Mouse (Mus musculus): ENCODE data around the gene Ramp1. TPM values are rescaled to one million over a fixed set of nuclear protein-coding genes. Genes with fewer than 3 reads are reported as not detected.

Gene Ramp1
- total RNA-seq, 2 experiments from 2014 or later = 15.9 to 28.2 TPM

DNA sequence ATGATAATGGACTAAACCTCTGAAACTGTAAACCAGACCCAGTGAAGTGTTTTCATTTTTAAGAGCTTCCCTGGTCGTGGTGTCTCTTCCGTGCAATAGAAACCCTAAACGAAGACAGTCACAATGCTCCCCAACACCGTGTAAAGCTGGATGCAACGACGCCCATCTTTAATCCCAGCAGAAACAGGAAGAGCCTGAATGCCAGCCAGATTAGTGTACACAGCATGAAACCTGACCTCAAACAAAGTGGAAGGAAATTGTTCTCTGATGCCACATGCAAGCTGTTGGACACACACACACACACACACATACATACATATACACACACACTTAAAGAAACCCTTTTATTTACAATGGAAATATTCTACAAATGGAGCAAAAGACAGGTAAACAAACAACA, 51.5 kb downstream of the Ramp1 start:
- ATAC-seq (replicated peaks; ENCODE audit: low FRiP score, poor library complexity, severe bottlenecking) = no peak

DNA sequence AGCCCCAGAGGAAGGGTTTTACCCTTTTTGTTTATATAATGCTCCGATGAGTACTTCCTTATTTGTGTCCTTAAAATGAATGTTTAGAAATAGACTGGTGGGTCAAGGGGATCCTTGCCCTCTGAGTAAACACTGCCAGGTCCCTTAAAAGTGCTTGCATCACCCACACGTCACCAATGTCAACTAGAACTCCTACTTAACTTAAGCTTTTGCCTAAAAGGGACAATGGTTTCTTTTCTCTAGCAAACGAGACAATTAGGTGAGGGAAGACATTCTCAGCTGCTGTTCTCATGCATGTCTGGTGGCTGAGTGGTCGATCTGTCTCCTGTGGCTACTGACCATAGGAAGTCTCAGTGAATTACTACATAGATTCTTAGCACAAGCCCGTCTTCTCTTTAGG, 52.3 kb downstream of the Ramp1 start:
- ATAC-seq (replicated peaks; ENCODE audit: low FRiP score, poor library complexity, severe bottlenecking) = no peak

DNA sequence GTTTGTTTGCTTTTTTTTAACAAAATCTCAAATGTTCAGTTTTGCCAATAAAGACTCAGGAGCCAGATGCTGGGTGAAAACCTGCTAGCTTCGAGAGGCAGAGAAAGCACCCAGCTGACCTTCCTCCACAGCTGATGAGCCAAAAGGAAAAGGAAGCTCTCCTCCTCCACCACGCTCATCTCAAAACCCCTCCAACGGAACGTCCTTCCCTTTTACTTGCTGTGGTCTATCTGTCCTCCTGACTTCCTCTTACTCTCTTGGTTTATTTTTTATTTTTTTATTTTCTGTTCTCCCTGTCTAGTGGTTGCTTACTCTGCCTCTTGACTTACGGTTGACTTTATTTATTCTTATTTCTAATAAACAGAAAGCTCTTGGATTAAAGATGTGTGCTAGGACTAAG, 55.8 kb downstream of the Ramp1 start:
- ATAC-seq (replicated peaks; ENCODE audit: low FRiP score, poor library complexity, severe bottlenecking) = no peak

DNA sequence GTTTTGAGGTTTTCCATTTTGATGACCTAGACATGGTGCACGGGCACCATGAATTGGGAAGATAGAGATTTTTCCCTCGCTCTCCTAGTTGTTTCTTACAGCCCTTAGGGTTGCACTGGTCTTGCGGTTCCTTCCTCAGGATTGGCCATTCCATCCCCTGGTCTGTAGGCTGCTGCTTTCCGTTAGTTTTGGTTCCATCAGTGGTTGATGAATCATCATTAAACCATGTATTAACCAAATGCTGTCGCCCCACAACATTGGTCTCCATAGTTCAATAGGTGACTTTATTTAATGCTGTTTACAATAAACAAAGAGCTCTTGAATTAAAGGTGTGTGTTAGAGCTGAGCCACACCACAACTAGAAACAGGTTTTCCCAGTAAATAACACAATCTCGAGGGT, 58.1 kb downstream of the Ramp1 start:
- no peak for ATAC-seq (replicated peaks; ENCODE audit: low FRiP score, poor library complexity, severe bottlenecking)

DNA sequence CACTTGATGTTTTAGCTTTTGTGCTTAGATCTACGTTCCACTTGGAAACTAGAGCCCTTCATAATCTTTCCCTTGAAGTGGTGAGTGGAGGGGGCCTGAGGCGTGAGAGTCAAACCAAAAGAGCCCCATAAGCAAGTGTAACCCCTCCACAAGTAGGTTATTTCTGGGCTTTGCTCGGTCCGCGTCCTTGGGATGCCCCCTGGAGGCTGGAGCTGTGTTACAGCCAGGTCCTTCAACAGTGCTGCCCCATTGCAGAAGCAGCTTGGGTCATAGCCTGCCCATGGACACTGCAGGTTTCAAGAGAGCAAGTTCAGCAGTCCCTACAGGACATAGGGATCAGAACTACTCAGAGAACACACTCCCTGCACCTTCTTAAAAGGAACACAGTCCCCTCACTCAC, 59.5 kb downstream of the Ramp1 start:
- ATAC-seq (replicated peaks; ENCODE audit: low FRiP score, poor library complexity, severe bottlenecking) = peak; percentile 82

DNA sequence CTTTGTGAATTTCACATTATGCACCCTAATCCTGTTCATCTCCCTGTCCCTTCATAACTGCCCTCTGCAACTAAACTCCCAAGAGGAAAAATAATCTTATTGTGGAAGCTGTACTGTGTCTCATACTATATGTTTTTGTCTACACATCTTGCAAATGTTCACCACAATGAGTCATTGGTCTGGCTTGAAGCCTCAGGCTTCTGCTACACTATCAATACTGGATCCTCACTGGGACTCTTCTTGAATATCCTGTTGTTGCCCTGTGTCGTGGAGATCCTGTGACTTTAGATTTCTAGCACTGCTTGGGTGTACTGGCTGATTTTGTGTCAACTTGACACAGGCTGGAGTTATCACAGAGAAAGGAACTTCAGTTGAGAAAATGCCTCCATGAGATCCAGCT, 60.2 kb downstream of the Ramp1 start:
- no peak for ATAC-seq (replicated peaks; ENCODE audit: low FRiP score, poor library complexity, severe bottlenecking)

DNA sequence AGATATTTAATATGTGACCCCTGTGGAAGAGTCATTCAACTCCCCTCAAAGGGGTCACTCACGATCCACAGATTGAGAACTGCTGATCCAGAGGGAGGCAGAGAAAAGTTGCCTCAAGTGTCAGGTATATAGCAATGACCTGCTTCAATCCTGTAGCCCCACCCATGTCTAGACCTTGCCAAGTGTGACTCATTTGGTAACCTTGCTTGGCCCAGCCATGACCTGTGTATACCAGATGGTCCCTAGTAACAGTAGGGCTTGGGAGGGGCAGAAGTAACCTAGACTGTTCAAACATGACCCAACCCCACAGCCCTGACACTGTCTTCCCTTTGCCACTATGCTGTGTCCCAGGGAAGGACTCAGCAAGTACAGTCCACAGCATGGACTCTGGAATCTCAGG, 61.1 kb downstream of the Ramp1 start:
- ATAC-seq (replicated peaks; ENCODE audit: low FRiP score, poor library complexity, severe bottlenecking) = peak; percentile 60

DNA sequence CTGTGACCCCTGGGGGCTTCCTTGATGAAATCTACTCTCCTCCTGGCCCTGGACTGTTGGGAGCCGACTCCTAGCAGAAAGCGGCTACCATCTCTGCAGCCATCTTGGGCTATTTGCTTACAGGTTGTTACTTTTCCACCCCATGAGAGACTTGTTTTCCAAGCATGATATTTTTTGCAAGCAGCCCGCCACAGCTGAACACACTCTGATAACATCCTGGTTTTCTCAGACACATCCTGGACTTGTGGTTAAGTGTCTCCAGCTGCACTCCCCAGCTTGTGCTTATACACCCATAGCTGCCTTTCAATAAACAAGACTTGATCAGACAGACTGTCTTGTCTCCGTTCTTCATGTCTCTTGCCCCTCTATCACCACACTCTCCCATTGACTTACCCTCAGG, 61.6 kb downstream of the Ramp1 start:
- no peak for ATAC-seq (replicated peaks; ENCODE audit: low FRiP score, poor library complexity, severe bottlenecking)

DNA sequence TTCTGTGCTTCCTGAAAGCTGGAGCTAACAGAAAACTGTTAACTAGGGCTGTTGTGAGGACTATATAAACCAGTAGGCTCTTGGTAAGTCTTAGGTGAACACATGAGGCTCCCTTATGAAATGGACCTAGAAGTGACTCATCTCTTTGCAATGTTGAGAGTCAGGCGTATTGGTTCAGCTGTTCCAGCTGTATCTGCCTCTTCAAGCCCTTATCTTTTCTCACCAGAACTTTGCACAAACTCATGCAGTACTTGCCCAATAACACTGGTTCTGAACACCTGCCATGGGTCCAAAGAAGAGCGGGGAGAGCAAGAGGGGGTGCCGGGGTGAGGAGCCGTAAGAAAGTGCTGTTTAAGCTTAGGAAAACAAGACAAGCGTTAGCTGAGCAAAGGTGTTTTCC, 68.6 kb downstream of the Ramp1 start:
- ATAC-seq (replicated peaks; ENCODE audit: low FRiP score, poor library complexity, severe bottlenecking) = peak; percentile 68

DNA sequence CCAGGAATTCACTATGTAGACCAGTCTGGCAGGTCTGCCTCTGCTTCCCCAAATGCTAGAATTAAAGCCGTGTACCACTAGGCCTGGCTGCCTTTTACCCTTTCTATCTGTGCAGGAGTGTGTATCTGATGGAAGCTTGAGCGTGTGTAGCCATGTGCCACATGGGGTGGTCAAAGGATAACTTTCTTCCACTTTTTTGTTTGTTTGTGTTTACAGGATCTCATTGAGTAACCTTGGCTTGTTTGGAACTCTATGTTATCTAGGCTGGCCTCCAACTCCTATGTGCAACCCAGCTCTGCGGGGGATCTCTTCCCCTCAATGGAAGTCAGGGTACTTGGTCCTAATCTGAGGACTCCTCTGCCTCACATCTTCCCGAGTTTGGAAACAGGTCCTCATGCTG, 69.3 kb downstream of the Ramp1 start:
- no peak for ATAC-seq (replicated peaks; ENCODE audit: low FRiP score, poor library complexity, severe bottlenecking)

DNA sequence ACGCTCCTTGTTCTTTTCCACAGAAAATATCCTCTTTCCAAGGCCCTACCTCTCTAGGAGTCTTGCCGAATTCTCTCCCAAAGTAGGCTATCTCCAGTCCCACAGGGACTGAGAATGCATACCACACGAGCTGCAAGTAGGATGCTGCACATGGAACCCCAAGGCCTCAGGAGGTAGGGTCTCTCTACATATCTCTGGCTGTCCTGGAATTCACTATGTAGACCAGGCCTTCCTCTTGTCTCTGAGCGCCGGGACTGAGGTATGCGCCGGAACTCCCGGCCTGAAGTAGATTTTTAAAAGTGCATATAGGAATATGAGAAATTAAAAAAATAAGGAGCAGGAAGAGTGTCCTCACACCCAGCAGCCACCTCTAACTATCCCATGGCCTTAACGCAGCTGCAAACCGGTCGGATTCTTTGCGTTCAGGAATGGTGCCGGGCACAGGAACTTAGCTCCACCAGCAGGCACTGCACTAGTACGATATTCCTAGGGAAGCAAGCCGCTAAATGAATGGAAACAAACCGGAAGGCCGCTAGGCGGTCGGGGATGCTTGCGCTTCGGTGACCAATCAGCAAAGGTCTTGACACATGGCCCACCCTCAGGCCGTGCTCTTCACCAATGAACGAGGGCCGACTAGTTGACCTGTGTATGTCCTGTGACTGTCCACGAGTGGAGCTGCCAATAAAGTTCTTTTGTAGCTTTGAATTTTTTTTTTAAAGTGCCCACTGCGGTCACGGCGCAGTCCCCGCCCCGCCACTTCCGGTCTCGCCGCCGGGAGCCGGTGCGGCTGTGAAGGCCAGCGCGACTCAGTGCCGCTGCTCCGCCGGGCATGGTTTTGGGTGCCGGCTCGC, 70.2 kb downstream of the Ramp1 start, which contains the start of gene Ube2f:
Gene Ube2f (plus strand): TSS at position 741 of the 851 bp plus-strand sequence.
- ATAC-seq (replicated peaks; ENCODE audit: low FRiP score, poor library complexity, severe bottlenecking) = peak; percentile 85

DNA sequence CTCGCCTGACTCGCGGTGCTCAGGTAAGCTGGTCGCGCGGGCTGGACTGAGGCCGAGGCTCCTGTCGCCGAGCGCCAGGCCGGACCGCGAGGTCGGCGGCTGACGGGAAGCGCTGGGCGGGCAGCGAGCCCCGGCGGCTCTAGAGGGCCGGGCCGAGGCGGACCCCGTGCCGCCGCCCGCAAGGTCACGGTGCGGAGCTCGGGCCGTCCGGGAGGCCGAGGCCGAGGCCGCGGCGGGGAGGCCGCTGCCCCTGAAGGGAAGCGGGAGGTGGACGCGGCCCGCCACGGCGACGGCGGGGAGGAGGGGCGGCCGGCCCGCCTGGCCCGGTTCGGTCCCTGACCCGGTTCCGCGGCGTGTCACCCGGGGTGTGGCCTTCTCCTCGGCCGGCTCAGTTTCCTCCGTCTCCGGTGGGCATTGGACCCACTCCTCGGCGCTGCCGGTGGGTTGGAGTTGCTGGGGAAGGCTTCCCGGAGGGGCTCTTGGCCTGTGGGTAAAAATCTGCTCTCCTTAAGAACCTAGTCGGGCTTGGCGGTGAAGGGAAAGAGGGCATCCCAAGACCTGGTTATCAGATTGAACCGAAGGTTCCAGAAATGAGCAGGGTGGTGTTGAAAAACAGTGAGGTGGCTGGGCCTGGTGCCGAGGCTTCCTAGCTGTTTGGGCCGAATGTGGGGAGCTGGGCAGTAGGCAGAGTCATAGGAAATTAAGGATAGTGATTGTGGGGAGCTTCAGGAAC, 71.0 kb downstream of the Ramp1 start:
- 0 out of 2 replicates have a peak, but pooled peaks have one; percentile 9 for ATAC-seq (replicated peaks; ENCODE audit: low FRiP score, poor library complexity, severe bottlenecking)

DNA sequence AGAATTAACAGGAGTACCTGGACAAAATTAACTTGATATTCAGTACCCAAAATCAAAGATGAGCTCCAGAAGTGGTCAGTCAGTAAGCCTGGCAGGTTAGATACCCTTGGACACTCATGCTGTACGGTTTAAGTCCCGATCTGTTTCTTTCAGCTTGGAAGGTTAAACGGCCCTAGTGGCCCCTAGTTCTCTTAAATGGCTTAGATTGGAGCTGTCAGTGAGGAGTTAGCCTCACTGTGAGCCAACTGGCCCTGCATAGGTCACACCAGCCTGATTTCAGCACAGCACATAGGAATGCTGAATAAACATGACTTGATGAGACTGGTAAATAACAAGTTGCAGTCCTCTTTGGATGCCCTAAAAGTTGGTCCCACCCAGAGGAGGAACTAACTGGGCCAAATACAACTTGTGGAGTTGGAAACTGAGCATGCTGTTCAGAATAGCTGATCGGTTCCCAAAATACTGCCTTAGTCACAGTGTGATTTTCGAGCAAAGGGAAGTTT, 71.6 kb downstream of the Ramp1 start:
- peak; percentile 42 for ATAC-seq (replicated peaks; ENCODE audit: low FRiP score, poor library complexity, severe bottlenecking)

DNA sequence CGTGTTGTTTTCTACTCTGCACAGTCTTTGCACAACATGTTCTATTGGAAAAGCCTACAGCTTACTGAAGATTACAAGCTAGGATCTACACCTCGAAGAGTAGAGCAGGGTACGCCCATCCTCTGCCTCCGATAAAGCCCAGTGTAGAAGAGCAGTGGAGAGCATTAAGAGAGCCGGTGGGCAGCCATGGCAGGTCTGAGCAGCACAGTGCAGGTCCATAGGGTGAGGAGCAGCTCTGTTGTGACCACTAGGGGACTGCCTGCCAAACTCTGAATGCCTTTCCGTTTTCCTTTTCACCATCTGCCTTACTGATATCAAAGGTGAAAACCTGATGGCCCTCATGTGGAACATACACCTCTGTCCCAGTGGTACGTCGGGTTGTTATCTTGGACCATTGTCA, 72.3 kb downstream of the Ramp1 start:
- peak; percentile 30 for ATAC-seq (replicated peaks; ENCODE audit: low FRiP score, poor library complexity, severe bottlenecking)

DNA sequence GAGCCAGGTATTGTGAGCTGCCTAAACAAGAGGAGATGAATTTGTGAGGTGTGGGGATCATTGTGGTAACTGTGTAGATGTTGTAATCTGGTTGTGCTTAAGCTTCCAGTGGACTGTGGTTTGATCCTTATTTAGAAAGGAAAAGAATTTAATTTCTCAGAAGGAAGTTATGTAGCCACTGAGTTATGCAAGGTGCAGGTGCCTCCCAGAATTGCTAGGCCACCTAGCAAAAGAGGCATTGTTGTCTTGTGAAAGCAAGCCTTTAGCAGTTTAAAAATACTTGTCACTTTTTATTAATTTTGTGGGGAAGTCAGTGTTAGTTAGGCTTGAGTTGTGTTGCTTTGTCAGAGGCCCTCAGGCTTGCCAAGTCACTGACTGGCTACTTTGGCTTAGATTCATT, 78.3 kb downstream of the Ramp1 start:
- ATAC-seq (replicated peaks; ENCODE audit: low FRiP score, poor library complexity, severe bottlenecking) = no peak

DNA sequence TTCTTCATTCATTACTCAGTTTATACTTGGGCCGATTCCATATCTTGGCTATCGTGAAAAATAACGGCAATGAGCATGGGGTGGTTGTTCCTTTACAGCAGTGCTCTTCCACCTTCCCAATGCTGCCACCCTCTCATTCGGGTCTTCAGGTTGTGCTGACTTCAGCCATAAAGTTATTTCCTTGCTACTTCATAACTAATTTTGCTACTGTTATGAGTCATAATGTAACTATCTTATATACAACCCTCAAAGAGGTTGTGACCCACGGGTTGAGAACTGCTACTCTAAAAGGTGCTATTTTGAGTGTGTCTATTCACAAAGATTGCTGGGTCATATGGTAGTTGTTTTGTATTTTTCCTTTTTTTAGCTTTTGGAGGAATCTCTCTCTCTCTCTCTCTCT, 80.2 kb downstream of the Ramp1 start:
- no peak for ATAC-seq (replicated peaks; ENCODE audit: low FRiP score, poor library complexity, severe bottlenecking)

DNA sequence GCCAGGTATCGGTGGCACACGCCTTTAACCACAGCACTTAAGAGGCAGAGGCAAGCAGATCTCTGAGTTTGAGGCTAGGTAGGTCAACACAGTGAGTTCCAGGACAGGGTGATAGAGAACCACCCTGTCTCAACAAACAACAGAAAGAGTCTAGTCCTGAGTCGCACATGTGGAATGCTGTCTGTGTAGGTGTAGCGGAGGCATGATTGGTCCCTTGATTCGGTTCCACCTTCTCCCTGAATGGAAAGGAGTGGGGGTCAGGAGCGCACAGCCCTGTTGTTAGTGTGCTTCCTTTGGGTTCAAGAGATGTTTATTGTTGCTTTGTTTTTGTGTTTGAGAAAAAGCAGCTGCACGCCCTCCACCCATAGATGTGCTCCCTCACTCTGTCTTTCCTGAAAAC, 82.9 kb downstream of the Ramp1 start:
- ATAC-seq (replicated peaks; ENCODE audit: low FRiP score, poor library complexity, severe bottlenecking) = no peak

DNA sequence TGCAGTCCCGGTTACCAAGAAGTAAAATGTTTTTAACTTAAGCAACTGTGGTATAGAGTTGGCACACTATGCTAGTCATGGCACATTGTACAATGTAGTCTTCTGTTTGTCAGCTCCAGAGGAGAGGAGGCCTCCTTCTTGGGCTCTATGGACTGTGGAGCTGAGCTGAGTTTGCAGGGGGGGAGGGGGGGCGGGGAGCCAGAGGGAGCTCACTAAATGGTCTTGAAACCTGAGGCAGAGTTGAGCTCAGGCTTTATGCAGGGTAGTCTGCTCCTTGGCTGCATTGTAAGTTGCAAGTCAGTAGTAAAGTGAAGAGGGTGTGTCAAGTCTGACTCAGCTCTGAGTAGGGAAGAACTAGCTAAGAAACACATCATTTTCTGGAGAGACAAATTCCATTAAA, 92.6 kb downstream of the Ramp1 start:
- 0 out of 2 replicates have a peak, but pooled peaks have one; percentile 56 for ATAC-seq (replicated peaks; ENCODE audit: low FRiP score, poor library complexity, severe bottlenecking)
